Mouse (Mus musculus) liver, postnatal 0 days (tissue): ENCODE results near the gene Kifc5b.

Source experiments
- CTCF ChIP-seq: sonication (generic); IDR thresholded peaks from 2 replicates; pipeline ENCODE4 v1.5.1; 2016; ENCODE audit warnings: antibody characterized with exemption, low read depth
- EP300 ChIP-seq: IDR thresholded peaks from 2 replicates; pipeline ENCODE4 v1.6.1; 2016; ENCODE audit warnings: antibody characterized with exemption, low read depth, mild to moderate bottlenecking

GRCm38 (mm10) chr17:26971247-26971905 is 54.5 kb downstream of the Kifc5b start:
- TF ChIP-seq CTCF: no peak
- no peak for TF ChIP-seq EP300
